Mouse (Mus musculus) liver, embryonic 14.5 days (tissue): ENCODE measurements at regions not wholly inside any gene's neighbourhood (a gene's known extent, or its start where the extent isn't known, plus 50 kb on each side); places are given as distances from the start of the nearest gene placed in this dataset.

Source experiments
- CTCF ChIP-seq: IDR thresholded peaks from 2 replicates; pipeline ENCODE4 v1.5.1; 2016; ENCODE audit warnings: antibody characterized with exemption, low read depth, control low read depth
- EP300 ChIP-seq: IDR thresholded peaks from 2 replicates; pipeline ENCODE4 v1.6.1; 2016; ENCODE audit warnings: antibody characterized with exemption, low read depth

DNA sequence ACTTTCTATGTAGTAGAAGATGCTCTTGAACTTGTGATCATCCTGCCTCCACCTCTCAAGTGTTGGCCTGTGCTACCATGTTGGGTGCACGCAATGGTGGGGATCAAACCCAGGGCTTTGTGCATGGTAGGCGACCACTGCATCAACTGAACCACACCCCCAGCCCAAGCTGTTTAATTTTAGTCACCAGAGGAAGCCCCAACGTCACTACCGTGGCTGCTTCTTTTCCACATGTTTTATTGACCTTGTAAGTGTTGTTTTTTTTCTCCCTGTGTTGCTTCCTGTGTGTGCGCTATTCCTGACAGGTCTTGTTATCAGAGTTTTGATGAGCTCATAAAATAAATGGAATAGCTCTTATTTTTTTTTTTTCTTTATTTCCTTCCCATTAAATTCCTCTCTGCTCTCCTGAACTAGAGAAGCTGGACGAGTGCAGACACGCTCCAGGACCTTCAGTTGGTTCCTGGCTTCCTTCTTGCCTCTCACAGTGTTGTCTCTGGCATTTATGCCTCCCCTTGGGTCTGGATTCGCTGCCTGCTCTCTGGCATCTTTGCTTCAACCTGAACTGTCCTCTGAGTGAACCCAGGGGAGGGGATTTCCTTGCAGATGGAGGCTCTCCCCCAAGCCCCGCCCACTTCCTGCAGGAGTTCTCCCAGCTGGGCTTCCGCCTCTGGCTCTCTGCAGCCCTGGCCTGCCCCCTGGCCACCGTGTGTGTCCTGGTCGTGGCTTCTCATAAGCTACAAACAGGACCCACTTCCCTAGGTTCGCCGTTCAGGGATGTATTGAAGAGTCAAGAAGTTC is 61.6 kb downstream of the Adm start:
- TF ChIP-seq CTCF (peak; percentile 24; the same call in 1 of the 2 replicates), EP300 (no peak)
